Mouse (Mus musculus): ENCODE results near the gene Polr3gl.

DNA sequence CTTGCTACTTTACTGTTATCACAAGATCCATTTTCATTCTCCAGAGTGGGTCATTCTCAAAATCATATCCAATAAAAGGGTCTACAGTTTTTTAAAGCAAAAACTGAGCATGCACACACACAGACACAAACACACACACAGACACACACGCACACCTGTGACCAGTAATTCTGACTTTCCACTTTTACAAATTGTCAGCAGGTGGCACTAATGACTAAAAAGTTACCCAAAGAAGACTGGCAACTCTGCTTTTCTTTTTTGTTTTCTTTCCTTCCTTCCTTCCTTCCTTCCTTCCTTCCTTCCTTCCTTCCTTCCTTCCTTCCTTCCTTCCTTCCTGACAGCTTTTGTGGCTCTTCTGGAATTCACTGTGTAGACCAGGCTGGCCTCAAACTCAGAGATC, 48.4 kb downstream of the Polr3gl start:
- no peak for TF ChIP-seq ZNF384 (IDR thresholded peaks at IDR 0.05; ENCODE audit: low read depth, low read length)
- no peak for TF ChIP-seq MAFK (IDR thresholded peaks at IDR 0.05; ENCODE audit: insufficient read depth, low read depth, low read length)
- TF ChIP-seq ZC3H11A (IDR thresholded peaks at IDR 0.05; ENCODE audit: borderline replicate concordance, low read depth, low read length) = no peak
- TF ChIP-seq HCFC1 (IDR thresholded peaks at IDR 0.05; ENCODE audit: borderline replicate concordance, insufficient read depth, low read length) = no peak
- TF ChIP-seq CHD2 (IDR thresholded peaks at IDR 0.05; ENCODE audit: low read depth, low read length) = no peak

Measured in ES-E14 (cell line).